Mouse (Mus musculus) intestine, postnatal 0 days (tissue): ENCODE data around the gene Ccdc188. TPM values are rescaled to one million over a fixed set of nuclear protein-coding genes. Genes with fewer than 3 reads are reported as not detected.

ENCODE experiments used
- ATAC-seq: fragments of 200-750 bp; cut with Nextera tagmentation; 2 replicates; pipeline ENCODE4 v1.8.0; 2017; ENCODE audit warnings: mild to moderate bottlenecking, moderate TSS enrichment, moderate library complexity
- H3K27ac ChIP-seq: fragments of 300-500 bp; sonication (generic); 2 replicates; pipeline ENCODE4 v1.5.1; 2014; ENCODE audit warnings: mild to moderate bottlenecking, low read depth, low read length, moderate library complexity
- H3K27me3 ChIP-seq: fragments of 300-500 bp; sonication (generic); replicated peaks from 2 replicates; pipeline ENCODE4 v1.6.1; 2014; ENCODE audit warnings: low read length, mixed read lengths; ENCODE audit not compliant: control insufficient read depth, insufficient read depth
- H3K36me3 ChIP-seq: fragments of 300-500 bp; sonication (generic); 2 replicates; pipeline ENCODE4 v1.6.1; 2014; ENCODE audit warnings: mild to moderate bottlenecking, moderate library complexity; ENCODE audit not compliant: control insufficient read depth, insufficient read depth
- H3K4me1 ChIP-seq: fragments of 300-500 bp; sonication (generic); replicated peaks from 2 replicates; pipeline ENCODE4 v1.6.1; 2014; ENCODE audit warnings: antibody characterized with exemption, low read length, mixed read lengths; ENCODE audit not compliant: control insufficient read depth, insufficient read depth
- H3K4me2 ChIP-seq: fragments of 300-500 bp; sonication (generic); replicated peaks from 2 replicates; pipeline ENCODE4 v1.6.1; 2014; ENCODE audit warnings: low read depth, mild to moderate bottlenecking, moderate library complexity
- H3K4me3 ChIP-seq: fragments of 300-500 bp; sonication (generic); 2 replicates; pipeline ENCODE4 v1.5.1; 2014; ENCODE audit warnings: low read depth, low read length
- H3K9ac ChIP-seq: fragments of 300-500 bp; sonication (generic); 2 replicates; pipeline ENCODE4 v1.6.1; 2014; ENCODE audit warnings: mild to moderate bottlenecking, low read depth, low read length
- H3K9me3 ChIP-seq: fragments of 300-500 bp; sonication (generic); 2 replicates; pipeline ENCODE4 v1.6.1; 2016; ENCODE audit warnings: mixed run types; ENCODE audit not compliant: control insufficient read depth
- CTCF ChIP-seq: sonication (generic); IDR thresholded peaks from 2 replicates; pipeline ENCODE4 v1.5.1; 2016; ENCODE audit warnings: low read depth, mild to moderate bottlenecking, control low read depth, antibody characterized with exemption, moderate library complexity
- WGBS: fragments of 180-500 bp; shearing (Covaris S2); extraction: QIAGEN DNeasy Blood & Tissue Kit; methylation state at CpG from one replicate; pipeline ENCODE4 v1.1.7; 2014; 5-methylcytosine and 5-hydroxymethylcytosine counted together
- polyA plus RNA-seq: library from polyadenylated mRNA; unstranded; fragments of >200 nt; fragmentation: Nextera tagmentation; extraction: Ambion mirVana; gene quantifications from 2 replicates; pipeline ENCODE4 v1.2.1, GENCODE M21; 2015

Ccdc188 gene
- polyA plus RNA-seq, 1 experiment from 2014 or later: not detected

DNA sequence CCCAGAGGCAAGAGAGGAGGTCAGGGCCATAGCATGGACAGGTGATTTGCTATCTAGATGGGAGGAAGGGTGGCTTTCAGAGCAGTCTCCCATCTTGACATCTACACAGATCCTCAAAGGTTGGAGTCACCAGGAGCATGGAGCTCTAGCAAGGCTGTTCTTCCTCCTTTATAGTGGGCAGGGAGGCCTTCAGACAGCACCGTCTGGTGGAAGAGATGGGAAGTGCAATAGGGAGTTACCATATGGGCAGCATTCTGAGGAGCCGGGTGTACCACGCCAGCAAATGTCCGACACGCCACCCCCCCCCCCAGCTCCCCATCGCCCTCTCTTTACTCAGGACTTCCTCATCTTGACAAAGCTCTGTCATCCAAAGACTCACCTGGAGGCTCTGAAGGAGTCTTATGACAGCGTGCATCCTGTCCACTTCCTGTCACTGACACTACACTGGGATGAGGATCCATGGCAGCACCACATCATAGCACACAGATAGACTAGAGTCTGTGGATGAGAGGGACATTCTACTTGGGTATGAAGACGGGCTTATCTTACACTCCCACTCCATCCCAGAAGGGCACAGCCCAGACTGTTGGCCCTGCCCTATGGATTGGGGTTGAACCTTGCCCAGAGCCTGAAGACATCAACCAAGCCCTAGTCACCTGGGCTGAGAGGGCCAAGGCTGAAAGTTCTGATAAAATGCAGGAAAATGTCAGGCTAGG is 6.8 kb upstream of the Ccdc188 start:
- 0 out of 2 replicates have a peak, but pooled peaks cover 5% of the 10 kb centered on the region for H3K27me3 ChIP-seq
- ATAC-seq: peak; percentile 46
- H3K9ac ChIP-seq: no peak overlapping the region
- H3K4me1 ChIP-seq: no peaks in the 10 kb centered on the region
- no peaks in the 10 kb centered on the region for H3K36me3 ChIP-seq
- 13% methylated on average over 8 of the region's 8 CpGs for WGBS
- H3K4me2 ChIP-seq: 0 out of 2 replicates have a peak overlapping the region, but pooled peaks have one; percentile 24
- H3K9me3 ChIP-seq: no peaks in the 10 kb centered on the region
- no peak overlapping the region for H3K27ac ChIP-seq
- TF ChIP-seq CTCF: peak; percentile 92
- no peak overlapping the region for H3K4me3 ChIP-seq

- no peak overlapping the region for H3K4me3 ChIP-seq
- 0 out of 2 replicates have a peak, but pooled peaks cover 5% of the 10 kb centered on the region for H3K27me3 ChIP-seq
- WGBS: 32% methylated on average over 10 of the region's 10 CpGs
- no peaks in the 10 kb centered on the region for H3K36me3 ChIP-seq
- no peaks in the 10 kb centered on the region for H3K4me1 ChIP-seq
- H3K4me2 ChIP-seq: no peak overlapping the region
- H3K9me3 ChIP-seq: no peaks in the 10 kb centered on the region
- no peak; the same call in 1 of the 2 replicates for ATAC-seq
- no peak overlapping the region for H3K27ac ChIP-seq
- peak; percentile 99 for TF ChIP-seq CTCF
- H3K9ac ChIP-seq: no peak overlapping the region
These were observed 6.1 kb upstream of the Ccdc188 start for GRCm38 (mm10) chr16:18211417-18212171.

DNA sequence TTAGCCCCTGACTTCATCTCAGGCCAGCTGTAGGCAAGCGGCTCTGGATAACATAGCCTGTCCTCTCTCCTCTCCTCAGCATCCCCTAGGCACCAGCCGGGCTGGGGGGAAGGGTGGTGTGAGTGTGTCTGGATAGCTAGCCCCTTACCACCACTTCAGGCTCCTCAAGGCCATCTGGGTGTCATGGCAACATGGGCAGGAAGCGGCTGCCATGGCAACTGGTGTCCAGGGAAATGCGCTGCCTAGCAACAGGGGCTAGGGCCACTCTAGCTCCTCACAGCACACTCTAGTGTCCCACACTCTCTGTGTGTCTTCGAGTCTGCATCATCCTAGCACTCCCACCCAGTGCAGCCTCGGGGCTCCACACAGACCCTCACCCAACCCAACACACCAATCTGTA is 4.0 kb upstream of the Ccdc188 start:
- no peak for ATAC-seq
- 46% methylated on average over 6 of the region's 6 CpGs for WGBS

GRCm38 (mm10) chr16:18214858-18215257 is 2.8 kb upstream of the Ccdc188 start:
- no peak overlapping the region for H3K9ac ChIP-seq
- no peaks in the 10 kb centered on the region for H3K4me1 ChIP-seq
- 82% methylated on average over 7 of the region's 7 CpGs for WGBS
- no peak for TF ChIP-seq CTCF
- H3K27me3 ChIP-seq: 0 out of 2 replicates have a peak, but pooled peaks cover 5% of the 10 kb centered on the region
- no peaks in the 10 kb centered on the region for H3K36me3 ChIP-seq
- H3K4me3 ChIP-seq: no peak overlapping the region
- H3K9me3 ChIP-seq: no peaks in the 10 kb centered on the region
- H3K27ac ChIP-seq: no peak overlapping the region
- H3K4me2 ChIP-seq: no peak overlapping the region
- no peak for ATAC-seq

More for the DNA sequence above, 4.0 kb upstream of the Ccdc188 start:
- TF ChIP-seq CTCF: no peak
- Histone ChIP-seq H3K9me3 (no peaks in the 10 kb centered on the region), H3K27me3 (0 out of 2 replicates have a peak, but pooled peaks cover 5% of the 10 kb centered on the region), H3K4me3 (no peak overlapping the region), H3K36me3 (no peaks in the 10 kb centered on the region), H3K9ac (no peak overlapping the region), H3K4me1 (no peaks in the 10 kb centered on the region), H3K4me2 (no peak overlapping the region), H3K27ac (no peak overlapping the region)

GRCm38 (mm10) chr16:18218580-18218996 is 909 bp downstream of the Ccdc188 start:
- Histone ChIP-seq H3K9me3 (no peaks in the 10 kb centered on the region), H3K4me3 (no peak overlapping the region), H3K27me3 (0 out of 2 replicates have a peak, but pooled peaks cover 5% of the 10 kb centered on the region), H3K9ac (no peak overlapping the region), H3K4me2 (no peak overlapping the region), H3K4me1 (no peaks in the 10 kb centered on the region), H3K36me3 (peaks cover 8% of the 10 kb centered on the region; the same call in 1 of the 2 replicates), H3K27ac (no peak overlapping the region)
- ATAC-seq: no peak
- TF ChIP-seq CTCF: no peak
- WGBS: 67% methylated on average over 9 of the region's 9 CpGs

DNA sequence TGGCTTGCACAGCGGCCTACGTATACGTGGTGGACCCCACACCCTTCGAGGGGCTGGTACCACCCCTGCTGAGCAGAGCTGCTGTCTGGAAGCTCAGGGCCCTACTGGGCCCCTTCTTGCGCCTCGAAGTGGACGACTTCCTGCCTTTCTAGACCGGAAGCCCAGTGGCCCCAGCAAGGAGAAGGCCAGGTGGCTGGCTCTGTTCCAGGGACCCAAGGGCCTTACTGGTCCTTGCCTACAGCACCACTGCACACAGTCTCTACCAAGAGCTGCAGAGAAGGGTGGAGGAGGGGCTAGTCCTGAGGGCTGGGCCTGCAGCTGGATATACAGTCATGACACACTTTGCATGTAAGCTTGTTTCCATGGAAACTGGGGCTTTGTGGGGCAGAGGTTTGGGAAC is 2.3 kb downstream of the Ccdc188 start:
- no peak overlapping the region for H3K9ac ChIP-seq
- 27% methylated on average over 8 of the region's 8 CpGs for WGBS
- H3K4me2 ChIP-seq: 0 out of 2 replicates have a peak overlapping the region, but pooled peaks have one; percentile 13
- H3K4me1 ChIP-seq: no peaks in the 10 kb centered on the region
- H3K4me3 ChIP-seq: no peak overlapping the region
- no peaks in the 10 kb centered on the region for H3K27me3 ChIP-seq
- H3K27ac ChIP-seq: no peak overlapping the region
- ATAC-seq: peak; percentile 62
- H3K36me3 ChIP-seq: peaks cover 21% of the 10 kb centered on the region; the same call in 1 of the 2 replicates
- no peak for TF ChIP-seq CTCF
- no peaks in the 10 kb centered on the region for H3K9me3 ChIP-seq
